Mouse (Mus musculus): ENCODE data around the gene Sf3b5.

GRCm38 (mm10) chr10:12981071-12981470, 24.1 kb upstream of the Sf3b5 start:
- TF ChIP-seq CTCF (IDR thresholded peaks at IDR 0.05; ENCODE audit: low read depth) (no peak), EP300 (IDR thresholded peaks at IDR 0.05; ENCODE audit: low read depth) (no peak)
